Mouse (Mus musculus): ENCODE measurements around the gene Uhrf1bp1.

DNA sequence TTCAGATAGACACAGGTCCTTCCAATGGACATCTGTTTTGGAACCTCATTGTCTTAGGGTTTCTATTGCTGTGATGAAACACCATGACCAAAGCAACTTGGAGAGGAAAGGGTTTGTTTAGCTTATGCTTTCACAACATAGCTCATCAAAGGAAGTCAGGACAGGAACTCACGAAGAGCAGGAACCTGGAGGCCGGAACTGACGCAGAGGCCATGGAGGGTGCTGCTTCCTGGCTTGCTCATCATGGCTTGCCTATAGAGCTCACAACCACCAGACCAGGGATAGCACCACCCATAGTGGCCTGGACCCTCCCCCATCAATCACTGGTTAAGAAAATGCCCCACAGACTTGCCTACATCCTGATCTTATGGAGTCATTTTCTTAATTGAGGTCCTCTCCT, 78.8 kb downstream of the Uhrf1bp1 start:
- no peak for TF ChIP-seq POLR2A (IDR thresholded peaks at IDR 0.05; ENCODE audit: borderline replicate concordance, extremely low read depth, insufficient read depth, insufficient read length, poor library complexity, severe bottlenecking)
- TF ChIP-seq CTCF (IDR thresholded peaks at IDR 0.05; ENCODE audit: borderline replicate concordance, extremely low read depth, insufficient read depth, insufficient read length), result no peak

All from brain, embryonic 14.5 days (tissue).